Comparison of ENCODE assay signal across 17 mouse cellular contexts in the genomic region with DNA sequence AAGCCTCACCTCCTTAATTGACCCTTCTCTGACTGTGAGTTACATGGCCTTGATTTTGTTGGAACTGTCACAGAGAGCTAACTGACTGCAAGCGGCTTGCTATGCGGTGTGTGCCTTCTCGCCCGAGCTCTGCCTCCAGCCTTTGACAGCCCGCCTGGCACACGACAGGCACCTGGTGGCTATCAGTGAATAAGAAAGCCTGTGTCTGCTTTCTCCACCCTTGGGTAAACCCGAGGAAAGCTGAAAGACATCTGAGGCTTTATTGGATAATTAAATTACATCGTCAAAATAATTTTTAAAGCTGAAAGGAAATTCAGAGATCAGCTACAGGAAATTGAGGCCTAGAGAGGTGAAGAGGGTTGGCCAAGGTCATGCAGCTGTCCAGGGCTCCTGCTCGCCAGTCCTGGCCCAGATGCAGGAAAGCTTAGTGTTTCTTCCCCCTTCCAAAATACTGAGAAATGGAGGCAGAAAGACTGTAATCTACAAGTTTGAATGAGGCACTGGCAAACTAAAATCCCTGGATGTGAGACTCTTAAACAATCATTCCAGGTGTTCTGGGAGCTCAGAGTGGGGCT.
A peak's percentile ranks its signal among the peaks of the same experiment; 100 is the strongest.
DNase-seq lines count a peak whose midpoint lies in the region; ATAC-seq lines count a peak whose summit lies in the region.
"Had no signal": no experiment of that assay in that cellular context is flagged by ENCODE, and none has a peak within 500 bp of the region (broad histone marks: within the 10 kb centered on the region; RNA-seq: fewer than 3 reads in every experiment).

No protein-coding gene starts in this region.

- ATAC-seq in embryonic facial prominence, embryonic 14.5 days (ENCODE audit: low read depth), result no peak
- ATAC-seq: forebrain, embryonic 14.5 days had no signal

- peak; percentile 20 to 33 for DNase-seq in heart, adult 18-20 months
- no peak for DNase-seq in heart, postnatal 14 days
- DNase-seq in retina, embryonic 14.5 days (ENCODE audit: low spot score), result peak; percentile 31
- no peak for DNase-seq in retina, postnatal 1 day
- peak; percentile 30 for DNase-seq in embryonic facial prominence, embryonic 14.5 days (ENCODE audit: low spot score)
- peak; percentile 18 for DNase-seq in skeletal muscle tissue, adult 2 months (ENCODE audit: low read depth, low spot score)
- no peak for DNase-seq in cerebellum, adult 9-11 months
- no peak for DNase-seq in adrenal gland, postnatal 4 days (ENCODE audit: low spot score in 2 of 2)
- DNase-seq: cerebellum, postnatal 25 days; heart, adult 2 months; lung, adult 18-20 months; right cerebral cortex, postnatal 4 days; thymus, postnatal 36 days had no signal

- H3K4me2 ChIP-seq in embryonic facial prominence, embryonic 14.5 days (ENCODE audit: low read depth, low read length), result no peak overlapping the region
- H3K4me2 ChIP-seq: heart, embryonic 15.5 days; hindbrain, embryonic 13.5 days; neural tube, embryonic 12.5 days had no signal

- H3K27ac ChIP-seq in embryonic facial prominence, embryonic 14.5 days (replicated peaks; ENCODE audit: low read depth, low read length), result no peak overlapping the region
- H3K27ac ChIP-seq: heart, adult 2 months; heart, embryonic 15.5 days; hindbrain, embryonic 13.5 days; neural tube, embryonic 12.5 days had no signal

- H3K9me3 ChIP-seq in embryonic facial prominence, embryonic 14.5 days (ENCODE audit: control insufficient read depth, low read length), result no peaks in the 10 kb centered on the region
- H3K9me3 ChIP-seq: heart, embryonic 15.5 days; hindbrain, embryonic 13.5 days; neural tube, embryonic 12.5 days had no signal

- H3K9ac ChIP-seq in embryonic facial prominence, embryonic 14.5 days (ENCODE audit: low read depth, low read length), result no peak overlapping the region
- H3K9ac ChIP-seq: heart, embryonic 15.5 days; hindbrain, embryonic 13.5 days; neural tube, embryonic 12.5 days had no signal

- H3K4me1 ChIP-seq in embryonic facial prominence, embryonic 14.5 days (ENCODE audit: control insufficient read depth, insufficient read depth, low read length), result peaks cover 5% of the 10 kb centered on the region; the same call in 1 of the 2 replicates
- H3K4me1 ChIP-seq: heart, embryonic 15.5 days; hindbrain, embryonic 13.5 days; neural tube, embryonic 12.5 days had no signal

- 27% methylated on average over 9 of the region's 9 CpGs for WGBS in embryonic facial prominence, embryonic 14.5 days

- H3K27me3 ChIP-seq in embryonic facial prominence, embryonic 14.5 days (replicated peaks; ENCODE audit: control insufficient read depth, insufficient read depth, low read length), result no peaks in the 10 kb centered on the region
- H3K27me3 ChIP-seq: heart, embryonic 15.5 days; hindbrain, embryonic 13.5 days; neural tube, embryonic 12.5 days had no signal

- intact Hi-C loops in heart, postnatal 14 days (cut with DNase I), result no loop called here

- no peak overlapping the region for H3K4me3 ChIP-seq in embryonic facial prominence, embryonic 14.5 days (ENCODE audit: low read depth, low read length)
- H3K4me3 ChIP-seq: heart, adult 2 months; heart, embryonic 15.5 days; hindbrain, embryonic 13.5 days; neural tube, embryonic 12.5 days had no signal

- no peaks in the 10 kb centered on the region for H3K36me3 ChIP-seq in embryonic facial prominence, embryonic 14.5 days (ENCODE audit: control insufficient read depth, insufficient read depth, low read length)
- H3K36me3 ChIP-seq: heart, embryonic 15.5 days; hindbrain, embryonic 13.5 days; neural tube, embryonic 12.5 days had no signal

Comparison
In these comparisons a context has a peak if more than half of its experiments do, and no peak if none do; other contexts are left out.
1. DNase-seq: peak in heart, adult 18-20 months (2 of 2), retina, embryonic 14.5 days (single experiment), embryonic facial prominence, embryonic 14.5 days (single experiment) and skeletal muscle tissue, adult 2 months (single experiment); none in heart, postnatal 14 days (0 of 2), retina, postnatal 1 day (single experiment), cerebellum, adult 9-11 months (single experiment) and adrenal gland, postnatal 4 days (0 of 2).